Mouse (Mus musculus) olfactory bulb, adult 2 months (tissue): Measurements from ENCODE around the gene Snx30.

Experiments
- CTCF ChIP-seq: fragments of 200-500 bp; IDR thresholded peaks from 2 replicates; pipeline ENCODE4 v1.5.1; 2012; ENCODE audit warnings: low read depth, mild to moderate bottlenecking, low read length, moderate library complexity; ENCODE audit not compliant: insufficient read depth
- POLR2A ChIP-seq: fragments of 200-500 bp; IDR thresholded peaks from 2 replicates; pipeline ENCODE4 v1.6.1; 2012; ENCODE audit warnings: mild to moderate bottlenecking, low read depth, low read length, moderate library complexity; ENCODE audit not compliant: insufficient read depth

- TF ChIP-seq POLR2A (no peak), CTCF (no peak)
These were observed 75.6 kb downstream of the Snx30 start for GRCm38 (mm10) chr4:59881210-59881609.
